Mouse (Mus musculus): ENCODE measurements at regions not wholly inside any gene's neighbourhood (a gene's known extent, or its start where the extent isn't known, plus 50 kb on each side); places are given as distances from the start of the nearest gene placed in this dataset.
"Not testable (repeated sequence)": the region's sequence is repeated elsewhere in the genome, so short reads cannot be mapped to it uniquely, and the experiment has no call there.

GRCm38 (mm10) chr1:177382596-177383190 is 59.5 kb upstream of the Zbtb18 start:
- DNase-seq (ENCODE audit: low spot score in 2 of 2), result no peak

- DNase-seq (ENCODE audit: low spot score in 2 of 2), result no peak
Observed at GRCm38 (mm10) chr1:177382147-177382546, 60.0 kb upstream of the Zbtb18 start.

GRCm38 (mm10) chr1:177378112-177378511 is 64.0 kb upstream of the Zbtb18 start:
- DNase-seq (ENCODE audit: low spot score in 2 of 2), result no peak

GRCm38 (mm10) chr1:177373226-177373825 is 68.8 kb upstream of the Zbtb18 start:
- no peak for DNase-seq (ENCODE audit: low spot score in 2 of 2)

GRCm38 (mm10) chr1:177372066-177372465 is 70.1 kb upstream of the Zbtb18 start:
- no peak for DNase-seq (ENCODE audit: low spot score in 2 of 2)

- no peak for DNase-seq (ENCODE audit: low spot score in 2 of 2)
Observed at GRCm38 (mm10) chr1:177367864-177368610, 74.1 kb upstream of the Zbtb18 start.

- DNase-seq (ENCODE audit: low spot score in 2 of 2), result no peak
Observed at GRCm38 (mm10) chr1:177366914-177367313, 75.2 kb upstream of the Zbtb18 start.

GRCm38 (mm10) chr1:177366475-177366874 is 75.7 kb upstream of the Zbtb18 start:
- no peak for DNase-seq (ENCODE audit: low spot score in 2 of 2)

GRCm38 (mm10) chr1:177364355-177364754 is 77.8 kb upstream of the Zbtb18 start:
- no peak for DNase-seq (ENCODE audit: low spot score in 2 of 2)

- DNase-seq (ENCODE audit: low spot score in 2 of 2), result no peak
Observed at GRCm38 (mm10) chr1:177362398-177362797, 79.8 kb upstream of the Zbtb18 start.

GRCm38 (mm10) chr1:177348400-177349092 is 90.5 kb upstream of the Akt3 start:
- DNase-seq (ENCODE audit: low spot score in 2 of 2), result no peak

- peak in 1 of 2 experiments; percentile 59 for DNase-seq (ENCODE audit: low spot score in 2 of 2)
Observed at GRCm38 (mm10) chr1:177347208-177347607, 89.2 kb upstream of the Akt3 start.

GRCm38 (mm10) chr1:177346540-177346939 is 88.5 kb upstream of the Akt3 start:
- DNase-seq (ENCODE audit: low spot score in 2 of 2), result no peak

GRCm38 (mm10) chr1:177345540-177345939 is 87.5 kb upstream of the Akt3 start:
- DNase-seq (ENCODE audit: low spot score in 2 of 2), result no peak

GRCm38 (mm10) chr1:177343949-177344348 is 85.9 kb upstream of the Akt3 start:
- DNase-seq (ENCODE audit: low spot score in 2 of 2), result no peak

- DNase-seq (ENCODE audit: low spot score in 2 of 2), result no peak
Observed at GRCm38 (mm10) chr1:177343121-177343520, 85.1 kb upstream of the Akt3 start.

- no peak for DNase-seq (ENCODE audit: low spot score in 2 of 2)
Observed at GRCm38 (mm10) chr1:177340232-177340631, 82.2 kb upstream of the Akt3 start.

GRCm38 (mm10) chr1:177339207-177339787 is 81.3 kb upstream of the Akt3 start:
- DNase-seq (ENCODE audit: low spot score in 2 of 2), result not testable (repeated sequence)

- DNase-seq (ENCODE audit: low spot score in 2 of 2), result peak; percentile 41 to 50
Observed at GRCm38 (mm10) chr1:177338466-177339206, 80.6 kb upstream of the Akt3 start.

- DNase-seq (ENCODE audit: low spot score in 2 of 2), result no peak
Observed at GRCm38 (mm10) chr1:177337756-177338155, 79.8 kb upstream of the Akt3 start.

GRCm38 (mm10) chr1:177337141-177337540 is 79.1 kb upstream of the Akt3 start:
- DNase-seq (ENCODE audit: low spot score in 2 of 2), result no peak

Measured in frontal cortex, postnatal 25 days (tissue).